Mouse (Mus musculus): ENCODE data around the gene Tstd1.

- TF ChIP-seq CTCF (IDR thresholded peaks at IDR 0.05; ENCODE audit: low read depth) = no peak
- TF ChIP-seq EP300 (optimal IDR thresholded peaks at IDR 0.05) = no peak
Observed at GRCm38 (mm10) chr1:171452522-171452921, 33.9 kb downstream of the Tstd1 start.

All from stomach, postnatal 0 days (tissue).